Mouse (Mus musculus) erythroblast, embryonic 14.5 days (primary cell): Measurements from ENCODE around the gene Nin.

ENCODE experiments used
- GATA1 ChIP-seq: IDR thresholded peaks from 2 replicates; pipeline ENCODE4 v1.6.1; 2012; ENCODE audit warnings: low read length, inconsistent platforms, mixed read lengths
- TAL1 ChIP-seq: IDR thresholded peaks from 3 replicates; pipeline ENCODE4 v1.6.1; 2012; ENCODE audit warnings: low read length, inconsistent platforms, mixed read lengths

DNA sequence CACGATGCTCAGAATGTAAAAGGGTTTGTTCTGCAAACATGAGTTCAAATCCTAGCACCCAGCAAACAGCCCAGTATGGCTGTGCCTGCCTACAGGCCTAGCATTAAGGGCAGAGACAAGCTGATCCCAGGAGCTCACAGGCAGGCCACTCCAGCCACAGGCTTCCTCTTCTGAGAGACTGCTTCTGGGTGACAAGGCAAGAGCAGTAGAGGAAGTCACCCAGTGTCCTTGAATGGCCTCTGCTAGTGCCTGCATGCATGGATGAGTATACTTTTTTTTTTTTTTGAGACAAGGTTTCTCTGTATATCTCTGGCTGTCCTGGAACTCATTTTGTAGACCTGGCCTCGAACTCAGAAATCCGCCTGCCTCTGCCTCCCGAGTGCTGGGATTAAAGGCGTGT lies 27.0 kb upstream of the Nin start:
- no peak for TF ChIP-seq GATA1
- no peak for TF ChIP-seq TAL1
